Mouse (Mus musculus) small intestine, adult 2 months (tissue): Measurements from ENCODE around the gene Ccnk.

Experiments used
- CTCF ChIP-seq: fragments of 200-500 bp; IDR thresholded peaks from 2 replicates; pipeline ENCODE4 v1.5.1; 2012; ENCODE audit warnings: low read depth, mild to moderate bottlenecking, control low read depth, inconsistent platforms, low read length, moderate library complexity, mixed read lengths; ENCODE audit not compliant: insufficient replicate concordance, insufficient read length; ENCODE audit errors: extremely low read depth
- POLR2A ChIP-seq: fragments of 200-500 bp; IDR thresholded peaks from 2 replicates; pipeline ENCODE4 v1.6.1; 2012; ENCODE audit warnings: low read depth, mild to moderate bottlenecking, control low read depth, inconsistent platforms, low read length, moderate library complexity

DNA sequence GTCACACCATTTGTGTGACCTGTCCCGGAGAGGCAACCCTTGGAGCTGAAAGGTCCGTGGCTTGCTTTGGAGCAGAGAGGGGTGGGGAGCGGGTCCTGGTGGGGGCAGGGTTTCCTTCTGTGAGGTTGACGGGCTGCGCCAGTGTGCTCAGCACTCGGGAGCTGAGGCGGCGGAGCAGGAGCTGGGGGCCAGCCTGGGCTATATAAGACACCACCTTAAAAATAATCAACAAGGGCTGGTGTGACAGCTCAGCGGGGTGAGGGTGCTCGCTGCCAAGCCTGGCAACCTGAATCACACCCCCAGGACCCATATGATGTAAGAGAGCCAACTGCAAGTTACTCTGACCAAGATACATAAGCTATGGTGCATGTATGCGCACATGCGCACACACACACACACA, 50.7 kb downstream of the Ccnk start:
- no peak for TF ChIP-seq CTCF
- TF ChIP-seq POLR2A, result no peak
